Mouse (Mus musculus): ENCODE measurements at regions not wholly inside any gene's neighbourhood (a gene's known extent, or its start where the extent isn't known, plus 50 kb on each side); places are given as distances from the start of the nearest gene placed in this dataset.
A peak's percentile ranks its signal among the peaks of the same experiment; 100 is the strongest.
"Not testable (repeated sequence)": the region's sequence is repeated elsewhere in the genome, so short reads cannot be mapped to it uniquely, and the experiment has no call there.

- not testable (repeated sequence) for DNase-seq (ENCODE audit: low spot score in 2 of 2)
Observed at GRCm38 (mm10) chrX:40707176-40707575, 693.5 kb upstream of the Gria3 start.

GRCm38 (mm10) chrX:40708631-40709030 lies 692.0 kb upstream of the Gria3 start:
- no peak for DNase-seq (ENCODE audit: low spot score in 2 of 2)

- DNase-seq (ENCODE audit: low spot score in 2 of 2) = peak; percentile 60 to 80
Observed at GRCm38 (mm10) chrX:40740701-40741344, 659.8 kb upstream of the Gria3 start.

Measured in right cerebral cortex, postnatal 10 days (tissue).